Mouse (Mus musculus) large intestine, adult 2 months (tissue): ENCODE data around the gene Thrb. TPM values are rescaled to one million over a fixed set of nuclear protein-coding genes. Genes with fewer than 3 reads are reported as not detected.

ENCODE experiments used
- DNase-seq: peaks from one replicate; pipeline ENCODE4 v3.0.0-alpha.2; 2012; ENCODE audit warnings: low read depth, low spot score
- WGBS: fragments of 180-500 bp; shearing (Covaris S2); methylation state at CpG from one replicate; pipeline ENCODE4 v1.1.7; 2018; 5-methylcytosine and 5-hydroxymethylcytosine counted together
- polyA plus RNA-seq: library from polyadenylated mRNA; depleted of rRNA; stranded (reverse); fragments of >200 nt; gene quantifications from 2 replicates; pipeline ENCODE4 v1.2.3, GENCODE M21; 2012; rRNA removed

Gene Thrb
- polyA plus RNA-seq, result 2.5 and 6.1 TPM in 2 replicates

DNA sequence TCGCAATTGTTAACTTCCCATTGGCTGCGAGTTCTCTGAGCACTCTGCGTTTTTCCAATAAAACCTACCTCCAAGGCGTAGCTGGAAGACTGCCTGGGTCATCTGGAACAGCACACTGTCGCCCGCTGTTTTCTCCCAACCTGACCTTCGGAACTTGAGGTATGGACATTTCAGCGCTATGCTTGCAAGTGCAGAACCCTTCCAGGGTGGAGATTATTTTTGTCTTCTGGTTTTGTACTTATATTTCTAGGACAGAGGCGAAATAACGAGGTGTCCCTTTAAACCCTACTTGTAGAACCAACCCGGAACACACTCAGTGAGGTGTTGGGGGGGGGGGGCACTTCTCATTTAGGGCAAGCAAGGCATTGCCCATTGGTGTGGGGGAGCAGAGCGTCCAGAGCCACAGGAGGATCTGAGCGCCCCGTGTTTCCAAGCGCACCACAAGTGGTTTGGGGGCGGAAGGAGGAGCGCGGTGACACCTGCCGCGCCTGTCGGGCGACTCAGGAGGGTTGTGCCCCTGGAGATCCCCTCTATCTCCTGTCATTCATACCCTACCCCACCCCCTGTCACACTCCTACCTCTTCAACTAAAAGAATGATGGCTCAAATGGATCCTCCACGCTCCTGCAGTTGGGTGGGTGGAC, at the start of gene Thrb:
Gene Thrb (plus strand): TSS at position 576 of the 643 bp plus-strand sequence.
- WGBS, result 2% methylated on average over 23 of the region's 23 CpGs
- DNase-seq, result peak; percentile 63

DNA sequence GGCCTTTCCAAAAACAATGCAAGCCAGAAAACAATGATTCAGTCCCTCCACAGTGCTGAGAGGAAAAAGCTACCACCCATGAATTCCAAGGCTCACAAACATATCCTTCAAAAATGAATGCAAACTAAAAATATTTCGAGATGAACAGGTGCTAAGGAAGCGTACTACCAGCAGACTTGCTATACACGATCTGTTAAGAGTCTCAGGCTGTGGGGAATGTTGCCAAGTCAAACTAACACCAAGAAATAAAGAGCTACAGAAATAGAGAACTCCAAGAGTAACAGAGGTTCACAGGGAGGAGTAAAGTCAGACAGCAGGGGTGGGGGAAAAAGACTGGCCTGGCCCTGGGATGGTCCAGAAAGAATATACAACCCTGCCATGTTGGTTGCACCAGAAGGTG, 38.4 kb upstream of the Thrb start:
- no peak for DNase-seq
- WGBS, result 41% methylated on average over 3 of the region's 3 CpGs

DNA sequence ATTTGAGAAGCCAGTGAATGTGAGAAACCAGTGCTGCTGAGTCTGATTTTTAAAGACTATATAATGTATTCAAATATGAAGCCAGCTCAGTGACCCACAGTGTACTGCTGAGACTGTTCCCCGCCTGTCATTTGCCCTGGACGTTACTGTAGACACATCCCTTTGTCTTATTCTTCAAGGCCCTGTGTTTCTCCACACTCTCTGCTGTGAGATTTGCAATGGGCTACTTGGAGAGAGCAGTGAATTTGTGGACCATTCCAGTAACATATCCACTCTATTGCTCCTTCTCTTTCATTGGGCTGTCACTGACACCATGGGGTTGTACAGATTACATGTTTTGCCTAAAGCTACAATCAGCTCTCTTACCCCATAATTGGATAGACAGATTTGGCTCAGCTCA, 36.1 kb upstream of the Thrb start:
- 76% methylated on average over 2 of the region's 2 CpGs for WGBS
- DNase-seq, result no peak

DNA sequence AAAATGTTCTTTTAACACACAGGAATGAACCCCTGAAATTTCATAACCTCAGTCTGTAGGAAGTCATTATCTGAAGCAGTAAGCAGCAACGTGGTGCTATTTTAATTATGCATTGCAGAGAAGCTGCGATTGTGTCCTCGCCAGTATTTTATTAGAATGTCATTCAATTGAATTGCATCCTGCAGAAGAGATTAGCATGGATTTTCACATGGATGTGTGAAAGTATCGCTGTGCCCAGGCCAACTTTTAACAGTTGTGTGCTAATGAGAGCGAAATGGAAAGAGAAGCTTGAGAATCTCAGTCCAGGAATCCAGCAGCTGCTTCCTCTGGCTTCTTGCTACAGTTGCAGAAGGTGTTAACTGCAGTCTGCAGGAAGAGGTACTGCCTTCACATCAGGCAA, 30.8 kb upstream of the Thrb start:
- DNase-seq, result no peak
- 40% methylated on average over 5 of the region's 5 CpGs for WGBS

DNA sequence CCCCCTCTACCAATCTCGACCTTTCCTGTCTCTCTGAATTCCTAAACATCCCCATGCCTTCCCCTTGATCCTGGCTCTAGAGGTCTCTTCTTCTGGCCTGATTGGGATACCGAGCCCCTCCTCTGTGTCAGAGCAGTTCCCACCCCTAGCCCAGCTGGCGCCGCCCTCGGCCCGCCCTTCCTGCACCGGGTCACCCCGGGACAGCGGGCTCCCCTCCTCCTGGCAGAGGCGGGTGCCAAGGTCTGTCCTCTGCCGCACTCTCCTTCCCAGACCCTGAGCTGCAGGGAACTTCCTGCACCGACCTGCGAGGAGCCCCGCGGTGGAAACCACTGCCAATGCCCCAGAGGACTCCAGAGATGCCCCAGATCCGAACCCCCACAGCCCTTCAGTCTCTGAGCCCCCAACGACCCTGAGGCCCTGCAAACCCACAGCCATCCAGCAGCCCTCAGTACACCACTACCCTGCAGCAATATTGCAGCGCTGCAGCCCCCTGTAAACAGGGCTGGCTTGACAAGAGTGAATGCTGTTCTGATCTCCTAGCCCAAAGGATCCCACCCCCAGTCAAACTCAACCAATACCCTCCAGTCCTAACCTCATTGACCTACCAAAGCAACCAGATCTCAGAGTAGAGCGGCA, 27.1 kb upstream of the Thrb start:
- no peak for DNase-seq
- WGBS, result 8% methylated on average over 19 of the region's 19 CpGs

DNA sequence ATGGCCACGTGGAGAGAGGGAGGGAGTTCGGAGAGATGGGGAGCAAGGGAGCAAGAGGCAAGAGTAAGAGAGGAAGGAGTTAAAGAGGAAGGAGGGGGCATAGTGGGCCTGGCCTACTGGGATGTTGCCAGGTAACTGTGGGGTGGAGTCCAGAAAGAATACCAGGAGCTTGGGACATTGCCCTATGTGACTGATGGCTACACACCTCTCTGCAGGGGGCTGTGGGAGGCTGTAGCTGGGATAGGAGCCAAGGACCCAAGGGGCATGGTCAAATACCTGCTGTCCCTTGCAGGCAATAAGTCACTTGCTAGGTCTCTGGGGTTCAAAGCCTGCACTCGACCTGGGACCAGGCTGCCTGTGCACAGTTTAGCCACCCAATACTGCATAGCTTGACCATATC, 23.1 kb upstream of the Thrb start:
- no peak for DNase-seq
- 80% methylated on average over 3 of the region's 3 CpGs for WGBS

DNA sequence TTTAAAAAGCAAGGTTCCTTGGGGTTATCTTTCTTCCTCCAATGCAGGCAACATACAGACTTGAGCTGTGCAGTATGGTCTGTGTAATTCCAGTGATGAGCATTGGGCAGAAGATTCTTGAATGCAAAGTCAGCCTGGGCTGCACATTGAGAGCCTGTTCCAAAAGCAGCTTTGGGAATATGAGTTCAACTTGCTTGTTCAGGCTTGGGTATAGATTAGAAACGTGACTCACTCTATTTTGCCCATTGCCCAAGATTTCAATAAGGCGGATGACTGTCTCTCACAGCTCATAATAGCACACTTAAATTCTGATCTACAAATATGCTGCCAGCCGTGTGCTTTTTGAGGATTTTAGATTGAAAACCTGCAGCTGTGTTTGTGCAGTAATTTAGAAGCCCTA, 18.3 kb upstream of the Thrb start:
- no peak for DNase-seq
- WGBS, result 66% methylated on average over 3 of the region's 3 CpGs

DNA sequence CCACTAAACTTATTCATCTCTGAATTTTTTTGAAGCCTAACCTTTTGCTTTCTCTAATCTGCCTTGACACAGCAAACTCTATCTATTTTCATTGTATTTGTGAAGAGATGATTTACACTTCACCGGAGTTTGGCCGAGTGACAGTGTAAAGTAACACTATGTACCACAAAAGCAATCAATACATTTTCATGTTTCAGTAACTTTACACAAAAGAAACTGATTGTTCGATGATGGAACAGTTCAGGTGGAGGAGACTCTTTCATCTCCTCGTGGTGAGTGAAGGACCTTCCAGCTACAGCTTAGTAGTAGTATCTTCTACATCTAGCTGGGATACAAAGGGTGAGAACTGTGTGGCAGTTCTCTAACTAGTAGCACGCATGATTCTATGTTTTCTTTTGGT, 5.0 kb upstream of the Thrb start:
- 86% methylated on average over 5 of the region's 5 CpGs for WGBS
- DNase-seq, result no peak

DNA sequence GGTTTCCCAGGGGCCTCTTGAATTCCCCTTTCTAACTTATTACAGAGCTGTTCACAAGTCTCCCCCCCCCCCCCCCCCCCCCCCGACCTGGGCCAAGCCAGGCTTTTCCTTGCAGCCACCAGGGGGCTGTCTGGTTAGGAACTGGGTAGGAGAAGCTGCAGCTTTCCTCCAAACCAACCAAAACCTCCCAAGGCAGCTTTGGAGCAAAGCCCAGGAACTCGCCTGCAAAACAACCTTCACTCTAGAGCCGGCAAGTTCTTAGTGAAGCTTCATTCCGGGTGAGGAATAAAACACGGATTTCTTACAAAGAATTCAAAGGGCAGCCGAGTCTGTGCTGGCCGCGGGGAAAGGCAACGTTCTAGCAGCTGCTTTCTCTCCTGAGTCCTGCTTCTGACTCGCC, 1.0 kb upstream of the Thrb start:
- under 1% methylated on average over 10 of the region's 10 CpGs for WGBS

DNA sequence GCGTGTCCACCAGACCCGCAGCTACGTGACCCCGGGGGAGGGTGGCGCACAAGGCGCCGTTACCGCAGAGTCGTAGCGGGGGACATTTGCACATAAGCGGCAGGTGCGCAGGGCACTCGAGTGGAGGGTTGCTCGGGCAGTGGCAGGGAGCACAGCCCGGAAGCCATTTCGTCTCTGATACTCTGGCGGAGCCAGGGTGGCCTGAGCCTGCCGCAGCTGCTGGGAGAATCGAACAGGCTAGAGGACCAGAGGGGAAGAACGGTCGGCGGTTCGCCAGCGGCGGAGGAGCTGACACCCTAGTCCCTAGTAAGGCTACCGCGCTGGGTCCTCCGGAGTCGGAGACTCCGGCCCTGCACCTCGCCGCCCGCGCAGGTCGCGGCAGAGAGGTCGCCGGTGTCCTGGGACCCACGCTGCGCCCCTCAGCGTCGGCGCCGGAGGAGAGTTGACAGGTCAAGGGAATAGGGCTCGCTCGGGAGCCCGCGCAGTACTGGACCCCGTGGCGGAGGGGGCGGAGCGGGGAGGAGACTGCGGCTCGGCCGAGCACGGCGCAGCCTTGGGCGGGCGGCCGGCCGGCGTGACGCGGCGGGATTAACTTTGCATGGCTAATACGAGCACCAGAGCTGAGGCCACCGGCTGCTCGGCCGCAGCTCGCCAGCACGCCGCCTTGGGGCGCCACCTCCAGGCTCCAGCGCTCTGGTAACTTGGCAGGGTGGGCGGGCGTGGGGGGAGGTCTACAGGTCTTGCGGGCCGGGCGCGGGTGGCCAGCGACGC, 453 bp downstream of the Thrb start:
- WGBS, result under 1% methylated on average over 82 of the region's 82 CpGs
- DNase-seq, result peak; percentile 43

More for the DNA sequence above, 1.0 kb upstream of the Thrb start:
- peak; percentile 69 for DNase-seq

DNA sequence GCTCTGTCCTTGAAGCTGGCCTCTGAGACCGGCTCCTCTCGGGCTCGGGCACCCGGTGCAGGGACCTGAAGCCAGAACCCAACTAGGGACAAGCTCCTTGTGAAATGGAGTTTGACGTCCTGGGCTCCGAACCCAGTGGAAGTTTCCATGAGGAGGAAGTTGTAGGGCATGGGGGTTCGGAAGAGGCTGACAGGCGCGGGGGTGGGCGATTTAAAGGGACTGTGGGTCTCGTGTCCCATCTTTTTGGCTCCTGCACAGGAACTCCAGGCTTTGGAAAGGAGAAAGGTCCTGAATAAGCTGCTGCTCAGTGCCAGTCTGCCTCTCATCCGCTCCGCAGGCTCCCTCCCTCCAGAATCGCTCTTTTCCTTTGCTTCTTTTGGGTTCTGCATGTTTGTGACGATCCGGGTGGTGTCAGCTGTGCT, 1.1 kb downstream of the Thrb start:
- no peak for DNase-seq
- WGBS, result under 1% methylated on average over 16 of the region's 16 CpGs

DNA sequence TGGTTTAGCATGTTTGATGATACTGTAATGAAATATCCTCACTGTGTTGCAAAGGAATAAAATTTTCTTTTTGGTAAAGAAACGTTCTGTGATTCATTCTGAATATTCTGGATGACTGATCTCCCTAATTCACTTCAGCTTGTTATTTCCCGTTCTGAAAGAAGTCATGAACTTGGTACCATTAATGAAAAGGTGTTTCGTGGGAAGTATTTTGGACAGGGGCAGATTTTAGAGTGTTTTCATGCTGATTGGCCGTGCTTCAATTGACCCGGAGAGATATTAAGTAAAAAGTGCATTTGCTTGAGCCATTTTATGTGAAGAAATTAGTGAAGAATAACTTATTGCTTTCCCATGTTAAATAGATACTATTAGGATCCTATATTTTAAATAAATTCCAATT, 2.0 kb downstream of the Thrb start:
- DNase-seq, result no peak
- 70% methylated on average over 5 of the region's 5 CpGs for WGBS

DNA sequence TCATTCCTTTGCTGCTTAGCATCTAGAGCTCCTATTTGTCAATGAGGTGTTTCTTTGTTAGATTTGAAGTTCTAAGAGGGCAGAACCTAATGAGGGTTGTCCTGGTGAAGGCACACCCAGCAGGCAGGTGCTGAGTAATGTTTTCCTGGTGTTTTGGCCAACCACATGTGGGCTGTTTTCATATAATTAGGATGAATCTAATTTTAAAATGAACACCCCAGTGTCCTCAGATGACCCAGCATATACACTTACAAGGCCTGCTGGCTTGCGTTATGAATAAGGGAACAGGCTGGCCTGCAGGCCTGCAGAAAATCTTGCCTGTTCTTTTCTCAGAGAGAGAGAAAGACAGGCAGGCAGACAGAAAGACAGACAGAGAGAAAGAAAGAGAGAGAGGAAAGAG, 14.3 kb downstream of the Thrb start:
- 42% methylated on average over 1 of the region's 1 CpGs for WGBS
- no peak for DNase-seq

DNA sequence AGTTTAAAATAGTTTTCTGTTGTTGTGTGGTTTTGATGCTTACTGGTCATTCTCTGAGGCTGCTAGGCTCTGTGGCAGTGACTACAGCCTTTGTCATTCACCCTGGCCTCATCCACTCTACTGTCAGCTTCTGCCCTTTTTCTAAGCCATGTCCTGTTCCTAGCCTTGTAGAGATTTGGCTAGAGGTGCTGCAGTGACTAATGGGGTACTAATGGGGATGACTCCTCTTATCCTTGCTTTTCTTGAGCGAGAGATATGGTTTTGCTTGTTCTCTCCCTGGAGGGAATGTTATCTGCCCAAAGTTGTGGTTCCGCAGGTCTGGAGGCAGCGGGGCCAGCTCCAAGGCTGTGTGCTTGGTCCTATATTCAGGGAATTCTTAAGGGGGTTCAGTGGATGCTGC, 15.2 kb downstream of the Thrb start:
- WGBS, result 92% methylated on average over 3 of the region's 3 CpGs
- no peak for DNase-seq

DNA sequence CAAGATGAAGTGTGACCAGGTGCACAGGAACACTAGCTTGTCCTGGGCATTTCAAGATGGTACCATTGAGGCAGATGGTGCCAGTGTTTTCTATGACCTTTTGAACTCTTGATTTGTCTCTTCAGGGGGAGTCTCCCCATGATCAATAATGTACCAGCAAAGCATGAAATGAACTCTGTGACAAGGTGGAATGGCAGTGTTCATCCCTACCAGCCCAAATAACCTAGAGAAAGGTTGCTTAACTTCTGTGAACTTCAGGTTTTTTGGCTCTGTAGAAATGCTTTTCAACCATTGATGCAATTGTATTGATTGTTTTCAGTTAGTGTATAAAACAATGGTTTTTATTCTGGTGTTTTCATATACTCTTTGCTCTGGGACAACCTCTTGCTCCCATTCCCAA, 21.4 kb downstream of the Thrb start:
- DNase-seq, result no peak

DNA sequence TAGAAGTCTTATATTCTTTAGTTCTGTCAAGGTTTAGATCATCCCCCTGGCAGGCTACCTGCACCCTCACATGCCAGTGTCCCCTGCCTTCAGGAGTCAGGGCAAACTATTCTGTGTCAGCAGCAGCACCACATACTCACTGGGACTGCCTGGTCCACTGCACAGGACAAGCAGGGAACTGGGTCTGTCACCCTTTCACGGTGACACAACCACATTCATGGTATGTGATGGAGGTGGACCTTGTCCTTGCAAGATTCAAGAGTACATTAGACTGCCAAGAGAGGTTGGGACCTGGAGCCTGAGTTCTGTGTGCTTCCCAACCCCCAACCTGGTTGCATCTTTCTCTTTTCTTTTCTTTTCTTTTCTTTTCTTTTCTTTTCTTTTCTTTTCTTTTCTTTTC, 24.8 kb downstream of the Thrb start:
- DNase-seq, result no peak
- 38% methylated on average over 1 of the region's 1 CpGs for WGBS

DNA sequence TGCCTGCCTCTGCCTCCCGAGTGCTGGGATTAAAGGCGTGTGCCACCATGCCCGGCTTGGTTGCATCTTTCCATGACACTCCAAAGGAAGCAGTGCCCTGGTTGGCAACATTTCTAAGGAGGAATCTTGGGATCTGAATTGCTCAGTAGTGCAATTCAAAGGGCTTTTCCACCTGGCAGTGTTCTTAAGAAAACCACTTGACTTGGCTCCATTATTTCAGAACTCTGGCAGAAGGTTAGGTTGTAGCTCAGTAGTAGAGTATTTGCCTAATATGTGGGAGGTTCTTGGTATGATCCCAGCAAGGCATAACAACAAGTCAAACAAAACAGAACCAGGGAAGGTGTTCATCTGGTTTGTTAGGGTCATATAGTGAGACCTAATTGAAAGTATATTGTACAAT, 25.4 kb downstream of the Thrb start:
- 71% methylated on average over 3 of the region's 3 CpGs for WGBS
- DNase-seq, result no peak

DNA sequence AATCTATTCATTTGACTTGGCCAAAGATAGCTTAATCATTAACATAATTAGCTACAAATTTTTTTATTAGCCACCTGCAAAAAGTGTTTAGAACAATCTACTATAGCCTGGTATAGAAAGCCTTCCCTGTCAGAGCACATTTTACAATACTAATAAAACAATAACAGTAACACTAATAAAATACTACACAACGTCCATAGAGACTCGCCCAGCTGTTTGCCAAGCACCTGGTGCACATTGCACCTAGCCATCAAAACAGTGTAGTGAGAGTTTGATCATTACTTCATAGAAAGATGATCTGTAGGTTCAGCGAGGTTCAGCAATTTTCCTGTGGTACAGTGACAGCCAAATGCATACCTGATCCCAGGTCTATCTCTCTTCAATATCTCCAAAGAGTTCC, 26.9 kb downstream of the Thrb start:
- WGBS, result 29% methylated on average over 3 of the region's 3 CpGs
- no peak for DNase-seq

DNA sequence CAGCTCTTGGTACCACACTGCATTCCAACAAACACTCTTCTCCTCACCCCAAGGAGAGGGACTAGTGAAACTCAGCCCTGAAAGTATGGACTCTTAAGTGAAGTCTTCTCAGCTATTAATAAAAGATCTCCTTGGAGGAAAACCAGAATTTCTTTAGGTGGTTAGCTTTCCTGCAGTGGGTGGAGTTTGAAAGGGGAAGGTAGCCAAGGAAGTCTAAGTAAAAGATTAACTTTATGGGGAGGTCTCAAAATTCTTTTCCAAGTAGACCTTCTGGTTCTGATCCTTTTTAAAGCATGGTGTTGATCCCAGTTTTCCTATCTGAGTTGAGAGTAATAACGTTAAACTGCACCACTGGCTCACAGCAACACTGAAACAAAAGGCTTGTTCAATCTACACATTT, 31.2 kb downstream of the Thrb start:
- no peak for DNase-seq
- 27% methylated on average over 1 of the region's 1 CpGs for WGBS

DNA sequence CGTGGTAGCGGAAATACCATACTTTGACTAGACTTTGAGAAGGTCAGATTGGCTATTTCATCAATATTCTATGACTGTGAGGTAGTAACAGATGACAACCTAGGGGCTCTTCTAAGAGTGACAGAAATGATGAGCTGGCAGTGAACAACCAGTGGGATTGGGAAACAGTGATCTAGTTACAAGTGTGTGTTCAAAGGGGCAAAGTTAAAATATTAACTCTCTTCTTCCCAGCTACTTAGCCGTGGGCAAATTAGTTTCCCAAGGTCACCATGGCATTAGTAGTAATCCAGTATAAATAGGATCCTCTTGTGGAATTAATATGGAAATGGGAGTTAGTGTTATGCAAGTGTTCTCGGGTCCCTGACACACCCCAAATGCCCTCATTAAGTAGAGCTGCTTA, 35.5 kb downstream of the Thrb start:
- no peak for DNase-seq
- 73% methylated on average over 4 of the region's 4 CpGs for WGBS
